Mouse (Mus musculus) natural killer cell, adult 2 months (primary cell): ENCODE data around the gene Ppbp.
"Not testable (repeated sequence)": the region's sequence is repeated elsewhere in the genome, so short reads cannot be mapped to it uniquely, and the experiment has no call there.

Source experiments
- DNase-seq, 2 experiments: peaks; one replicate each; pipeline ENCODE4 v3.0.0; 2022; ENCODE audit warnings: low spot score in 2 of 2

The Ppbp gene

GRCm38 (mm10) chr5:90785659-90786588 lies 17.6 kb downstream of the Ppbp start, which contains the start of gene Cxcl3:
Gene Cxcl3 (plus strand): TSS chr5:90786103.
- DNase-seq: no peak

GRCm38 (mm10) chr5:90788114-90788513 lies 19.8 kb downstream of the Ppbp start:
- no peak for DNase-seq

GRCm38 (mm10) chr5:90789306-90790073 lies 21.2 kb downstream of the Ppbp start:
- no peak for DNase-seq

- no peak for DNase-seq
Measured at GRCm38 (mm10) chr5:90790074-90790502, 21.8 kb downstream of the Ppbp start.

GRCm38 (mm10) chr5:90794195-90794625 lies 25.9 kb downstream of the Ppbp start, which contains the start of gene Cxcl15:
Gene Cxcl15 (plus strand): TSS chr5:90794534.
- DNase-seq: no peak

- DNase-seq: not testable (repeated sequence)
Measured at GRCm38 (mm10) chr5:90795392-90795791, 27.1 kb downstream of the Ppbp start.

GRCm38 (mm10) chr5:90804574-90804973 lies 36.3 kb downstream of the Ppbp start:
- DNase-seq: no peak

GRCm38 (mm10) chr5:90806050-90806449 lies 37.7 kb downstream of the Ppbp start:
- DNase-seq: no peak

- DNase-seq: no peak
Measured at GRCm38 (mm10) chr5:90807176-90807950, 39.0 kb downstream of the Ppbp start.
